Comparison of ENCODE assay signal across 8 mouse cellular contexts in genomic region chr7:44586518-44586917, GRCm38 (mm10). TPM values are rescaled to one million over a fixed set of nuclear protein-coding genes. Genes with fewer than 3 reads are reported as not detected.
DNase-seq lines count a peak whose midpoint lies in the region; ATAC-seq and TF ChIP-seq lines count a peak whose summit lies in the region.

No protein-coding gene starts in this region.

- H3K27me3 ChIP-seq in heart, embryonic 12.5 days (replicated peaks) = peaks cover 81% of the 10 kb centered on the region
- peaks cover 17% of the 10 kb centered on the region for H3K27me3 ChIP-seq in hindbrain, embryonic 11.5 days (ENCODE audit: control insufficient read depth, insufficient read depth, low read length)
- peaks cover 89% of the 10 kb centered on the region for H3K27me3 ChIP-seq in limb, embryonic 12.5 days
- no peaks in the 10 kb centered on the region for H3K27me3 ChIP-seq in kidney, adult 2 months (replicated peaks; ENCODE audit: control insufficient read depth, insufficient read depth, low read length)

- H3K9me3 ChIP-seq in heart, embryonic 12.5 days (replicated peaks) = no peaks in the 10 kb centered on the region
- H3K9me3 ChIP-seq in hindbrain, embryonic 11.5 days (ENCODE audit: control insufficient read depth, low read length) = no peaks in the 10 kb centered on the region
- no peaks in the 10 kb centered on the region for H3K9me3 ChIP-seq in limb, embryonic 12.5 days

- H3K36me3 ChIP-seq in heart, embryonic 12.5 days = no peaks in the 10 kb centered on the region
- H3K36me3 ChIP-seq in hindbrain, embryonic 11.5 days (ENCODE audit: control insufficient read depth, insufficient read depth, low read length) = no peaks in the 10 kb centered on the region
- H3K36me3 ChIP-seq in limb, embryonic 12.5 days = no peaks in the 10 kb centered on the region
- H3K36me3 ChIP-seq in kidney, adult 2 months (ENCODE audit: control insufficient read depth, insufficient read depth, low read length) = no peaks in the 10 kb centered on the region

- no peak for ATAC-seq in heart, embryonic 12.5 days (ENCODE audit: insufficient number of reproducible peaks, low FRiP score)
- ATAC-seq in hindbrain, embryonic 11.5 days (ENCODE audit: low FRiP score) = no peak
- no peak for ATAC-seq in limb, embryonic 12.5 days (ENCODE audit: insufficient number of reproducible peaks, insufficient read depth, low FRiP score, low TSS enrichment, low read depth)

- peak overlapping the region; percentile 15; the same call in 1 of the 2 replicates for H3K4me3 ChIP-seq in heart, embryonic 12.5 days
- peak overlapping the region; percentile 32 for H3K4me3 ChIP-seq in hindbrain, embryonic 11.5 days (ENCODE audit: low read depth, low read length)
- H3K4me3 ChIP-seq in limb, embryonic 12.5 days (replicated peaks) = peak overlapping the region; percentile 22
- no peak overlapping the region for H3K4me3 ChIP-seq in kidney, adult 2 months (ENCODE audit: insufficient read depth, low read depth, low read length)

- 13% methylated on average over 19 of the region's 19 CpGs for WGBS in heart, embryonic 12.5 days
- WGBS in hindbrain, embryonic 11.5 days = 14% methylated on average over 19 of the region's 19 CpGs
- WGBS in limb, embryonic 12.5 days = 9% methylated on average over 19 of the region's 19 CpGs
- WGBS in kidney, adult 2 months = 17% methylated on average over 19 of the region's 19 CpGs

- H3K4me2 ChIP-seq in heart, embryonic 12.5 days = peak overlapping the region; percentile 56
- H3K4me2 ChIP-seq in hindbrain, embryonic 11.5 days (replicated peaks; ENCODE audit: low read depth, low read length) = peak overlapping the region; percentile 63
- peak overlapping the region; percentile 46 for H3K4me2 ChIP-seq in limb, embryonic 12.5 days

- H3K9ac ChIP-seq in heart, embryonic 12.5 days = no peak overlapping the region
- peak overlapping the region; percentile 34 for H3K9ac ChIP-seq in hindbrain, embryonic 11.5 days (ENCODE audit: low read depth, low read length)
- no peak overlapping the region for H3K9ac ChIP-seq in limb, embryonic 12.5 days (replicated peaks)

- no peak for TF ChIP-seq CTCF in kidney, adult 2 months (conservative IDR thresholded peaks at IDR 0.05; ENCODE audit: insufficient read depth, insufficient read length, low read depth, low read length)

- H3K4me1 ChIP-seq in heart, embryonic 12.5 days (replicated peaks) = peaks cover 26% of the 10 kb centered on the region
- peaks cover 7% of the 10 kb centered on the region for H3K4me1 ChIP-seq in hindbrain, embryonic 11.5 days (replicated peaks; ENCODE audit: control insufficient read depth, insufficient read depth, low read length)
- H3K4me1 ChIP-seq in limb, embryonic 12.5 days (replicated peaks) = peaks cover 33% of the 10 kb centered on the region
- peaks cover 7% of the 10 kb centered on the region; the same call in 1 of the 2 replicates for H3K4me1 ChIP-seq in kidney, adult 2 months (ENCODE audit: control insufficient read depth, insufficient read depth, low read length)

- no peak for TF ChIP-seq POLR2A in kidney, adult 2 months (IDR thresholded peaks at IDR 0.05; ENCODE audit: low read depth, low read length)

- intact Hi-C loops in heart, postnatal 14 days (cut with DNase I) = no loop called here

- DNase-seq in heart, postnatal 14 days = no peak
- peak; percentile 85 to 86 for DNase-seq in cerebellum, adult 18-20 months
- peak; percentile 56 for DNase-seq in hindbrain, embryonic 11.5 days (ENCODE audit: low spot score)
- DNase-seq in right cerebral cortex, postnatal 14 days = peak; percentile 69
- no peak for DNase-seq in gastrocnemius, adult 8-10 months (ENCODE audit: low spot score in 2 of 2)
- DNase-seq in kidney, adult 2 months = no peak

- no peak overlapping the region for H3K27ac ChIP-seq in heart, embryonic 12.5 days (ENCODE audit: poor library complexity, severe bottlenecking)
- no peak overlapping the region for H3K27ac ChIP-seq in hindbrain, embryonic 11.5 days (ENCODE audit: low read depth, low read length)
- H3K27ac ChIP-seq in limb, embryonic 12.5 days = no peak overlapping the region
- no peak overlapping the region for H3K27ac ChIP-seq in kidney, adult 2 months (ENCODE audit: insufficient read depth, low read depth, low read length)

RNA-seq across cellular contexts. Expression of gene Kcnc3, which starts 3.9 kb away (rescaled TPM):
- polyA plus RNA-seq in heart, embryonic 12.5 days (2016; fragmentation: Nextera tagmentation; extraction: Ambion mirVana) = 0.15 and 0.17 TPM in 2 replicates
- total RNA-seq in heart, postnatal 14 days (2021) = 1 to 10 TPM; 1.3 to 1.5 TPM
- 1.4 and 2.1 TPM in 2 replicates for polyA plus RNA-seq in hindbrain, embryonic 11.5 days (2014; fragmentation: Nextera tagmentation; extraction: Ambion mirVana)
- 0.37 and 0.49 TPM in 2 replicates for polyA plus RNA-seq in limb, embryonic 12.5 days (2016; fragmentation: Nextera tagmentation; extraction: Ambion mirVana)
- total RNA-seq in gastrocnemius, adult 8-10 months (2022) = 1 to 10 TPM; 3.6 to 5.1 (median 4.5) TPM
- 19.1 and 20.6 TPM in 2 replicates for polyA plus RNA-seq in kidney, adult 2 months (2012; rRNA removed)

RNA-seq across cellular contexts. Expression of gene Napsa, which starts 14.3 kb away (rescaled TPM):
- 0.12 TPM in 1 of 2 replicates, not detected in the other for polyA plus RNA-seq in heart, embryonic 12.5 days (2016; fragmentation: Nextera tagmentation; extraction: Ambion mirVana)
- total RNA-seq in heart, postnatal 14 days (2021) = under 1 TPM; 0.46 to 0.60 TPM
- 0.28 and 0.66 TPM in 2 replicates for polyA plus RNA-seq in hindbrain, embryonic 11.5 days (2014; fragmentation: Nextera tagmentation; extraction: Ambion mirVana)
- polyA plus RNA-seq in limb, embryonic 12.5 days (2016; fragmentation: Nextera tagmentation; extraction: Ambion mirVana) = 0.83 and 1.4 TPM in 2 replicates
- under 1 TPM in 3 of 4 experiments, not detected in 1; 0.22 to 0.46 (median 0.40) TPM for total RNA-seq in gastrocnemius, adult 8-10 months (2022)
- polyA plus RNA-seq in kidney, adult 2 months (2012; rRNA removed) = 4,402 and 6,941 TPM in 2 replicates

RNA-seq across cellular contexts. Expression of gene Nr1h2, which starts 32.8 kb away (rescaled TPM):
- polyA plus RNA-seq in heart, embryonic 12.5 days (2016; fragmentation: Nextera tagmentation; extraction: Ambion mirVana) = 54.7 and 55.3 TPM in 2 replicates
- total RNA-seq in heart, postnatal 14 days (2021) = 10 to 100 TPM; 49.1 to 53.5 TPM
- 70.8 and 72.7 TPM in 2 replicates for polyA plus RNA-seq in hindbrain, embryonic 11.5 days (2014; fragmentation: Nextera tagmentation; extraction: Ambion mirVana)
- 70.7 and 72.0 TPM in 2 replicates for polyA plus RNA-seq in limb, embryonic 12.5 days (2016; fragmentation: Nextera tagmentation; extraction: Ambion mirVana)
- total RNA-seq in gastrocnemius, adult 8-10 months (2022) = 10 to 100 TPM; 38.0 to 45.8 (median 40.1) TPM
- polyA plus RNA-seq in kidney, adult 2 months (2012; rRNA removed) = 136 and 159 TPM in 2 replicates

RNA-seq across cellular contexts. Expression of gene Pold1, which starts 37.9 kb away (rescaled TPM):
- polyA plus RNA-seq in heart, embryonic 12.5 days (2016; fragmentation: Nextera tagmentation; extraction: Ambion mirVana) = 63.1 and 68.1 TPM in 2 replicates
- 10 to 100 TPM; 14.5 to 16.0 TPM for total RNA-seq in heart, postnatal 14 days (2021)
- 40.9 and 43.2 TPM in 2 replicates for polyA plus RNA-seq in hindbrain, embryonic 11.5 days (2014; fragmentation: Nextera tagmentation; extraction: Ambion mirVana)
- 132 and 140 TPM in 2 replicates for polyA plus RNA-seq in limb, embryonic 12.5 days (2016; fragmentation: Nextera tagmentation; extraction: Ambion mirVana)
- 1 to 10 TPM; 4.6 to 5.9 (median 5.4) TPM for total RNA-seq in gastrocnemius, adult 8-10 months (2022)
- 12.7 and 14.2 TPM in 2 replicates for polyA plus RNA-seq in kidney, adult 2 months (2012; rRNA removed)

RNA-seq across cellular contexts. Expression of gene Spib, which starts 54.6 kb away (rescaled TPM):
- 0.15 TPM in 1 of 2 replicates, not detected in the other for polyA plus RNA-seq in heart, embryonic 12.5 days (2016; fragmentation: Nextera tagmentation; extraction: Ambion mirVana)
- total RNA-seq in heart, postnatal 14 days (2021) = 1 to 10 TPM in 1 of 2 experiments, under 1 TPM in 1; 0.65 to 1.1 TPM
- polyA plus RNA-seq in hindbrain, embryonic 11.5 days (2014; fragmentation: Nextera tagmentation; extraction: Ambion mirVana) = not detected in 2 replicates
- polyA plus RNA-seq in limb, embryonic 12.5 days (2016; fragmentation: Nextera tagmentation; extraction: Ambion mirVana) = 0.22 and 0.34 TPM in 2 replicates
- total RNA-seq in gastrocnemius, adult 8-10 months (2022) = not detected
- polyA plus RNA-seq in kidney, adult 2 months (2012; rRNA removed) = 0.88 and 8.3 TPM in 2 replicates

Comparison
In these comparisons a context has a peak if more than half of its experiments do, and no peak if none do; other contexts are left out.
1. DNase-seq: peak in cerebellum, adult 18-20 months (2 of 2), hindbrain, embryonic 11.5 days (single experiment) and right cerebral cortex, postnatal 14 days (single experiment); none in heart, postnatal 14 days (0 of 2), gastrocnemius, adult 8-10 months (0 of 2) and kidney, adult 2 months (single experiment).
2. RNA of gene Napsa, which starts 14.3 kb away (polyA plus RNA-seq): 4,402 to 6,941 TPM in kidney, adult 2 months; 0.83 to 1.4 TPM in limb, embryonic 12.5 days, 0.28 to 0.66 TPM in hindbrain, embryonic 11.5 days and 0.12 TPM in heart, embryonic 12.5 days; every median in the first group is over 1,000 times any median in the second.
3. Peak in every context shown above with its lines, with median percentiles within 50 percentile points of each other: H3K4me2 ChIP-seq.